Mouse (Mus musculus): ENCODE results near the gene Bcl6.

DNA sequence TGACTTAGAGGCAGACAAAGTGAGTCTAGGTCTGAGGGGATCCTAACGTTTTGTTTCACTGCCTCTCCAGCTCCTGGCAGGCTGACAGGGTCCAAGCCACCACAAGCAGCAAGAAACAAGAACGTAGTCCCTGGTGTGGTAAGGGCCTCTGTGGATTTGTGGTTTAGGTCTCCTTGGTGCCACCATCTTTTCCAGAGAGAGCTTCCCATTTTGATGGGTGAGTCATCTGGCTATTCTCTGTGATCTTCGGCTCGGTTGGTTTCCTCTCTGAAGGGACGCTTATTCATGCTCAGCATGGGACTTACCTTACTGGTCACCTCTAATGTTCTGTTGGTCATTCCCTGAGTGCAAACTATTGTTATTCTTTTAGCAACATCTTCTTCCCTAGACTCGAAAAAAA lies 27.6 kb upstream of the Bcl6 start:
- no peak for TF ChIP-seq POLR2A (IDR thresholded peaks at IDR 0.05; ENCODE audit: borderline replicate concordance, low read depth, low read length)
- TF ChIP-seq CTCF (IDR thresholded peaks at IDR 0.05; ENCODE audit: low read depth, low read length) = no peak

Data from bone marrow macrophage, adult 2 months (primary cell).